Mouse (Mus musculus): ENCODE data around the gene Izumo2. TPM values are rescaled to one million over a fixed set of nuclear protein-coding genes. Genes with fewer than 3 reads are reported as not detected.

Gene Izumo2
- total RNA-seq (2021): not detected in 2 replicates
- long read RNA-seq: 0 reads

GRCm38 (mm10) chr7:44708574-44708973 is at the start of gene Izumo2:
Gene Izumo2 (plus strand): TSS chr7:44708742.
- no peak for DNase-seq

GRCm38 (mm10) chr7:44661219-44661618 is 47.3 kb upstream of the Izumo2 start:
- no peak for DNase-seq

- no peak for DNase-seq
Observed at GRCm38 (mm10) chr7:44662168-44662567, 46.4 kb upstream of the Izumo2 start.

- DNase-seq: no peak
Observed at GRCm38 (mm10) chr7:44662569-44662968, 46.0 kb upstream of the Izumo2 start.

- DNase-seq: no peak
Observed at GRCm38 (mm10) chr7:44663546-44663945, 45.0 kb upstream of the Izumo2 start.

GRCm38 (mm10) chr7:44664731-44665130 is 43.8 kb upstream of the Izumo2 start:
- DNase-seq: no peak

GRCm38 (mm10) chr7:44666462-44666861 is 42.1 kb upstream of the Izumo2 start:
- no peak for DNase-seq

- no peak for DNase-seq
Observed at GRCm38 (mm10) chr7:44667996-44668738, 40.4 kb upstream of the Izumo2 start.

- DNase-seq: no peak
Observed at GRCm38 (mm10) chr7:44669103-44669502, 39.4 kb upstream of the Izumo2 start.

- peak; percentile 90 for DNase-seq
Observed at GRCm38 (mm10) chr7:44670803-44671202, 37.7 kb upstream of the Izumo2 start, which contains the start of gene Myh14. Gene Myh14 (minus strand): TSS chr7:44670843.

- no peak for DNase-seq
Observed at GRCm38 (mm10) chr7:44672193-44672592, 36.3 kb upstream of the Izumo2 start.

GRCm38 (mm10) chr7:44674511-44674910 is 34.0 kb upstream of the Izumo2 start:
- no peak for DNase-seq

GRCm38 (mm10) chr7:44675171-44675570 is 33.4 kb upstream of the Izumo2 start:
- DNase-seq: no peak

- no peak for DNase-seq
Observed at GRCm38 (mm10) chr7:44676126-44676525, 32.4 kb upstream of the Izumo2 start.

GRCm38 (mm10) chr7:44676611-44677010 is 31.9 kb upstream of the Izumo2 start:
- no peak for DNase-seq

GRCm38 (mm10) chr7:44683656-44684055 is 24.9 kb upstream of the Izumo2 start:
- no peak for DNase-seq

GRCm38 (mm10) chr7:44685531-44686402 is 22.8 kb upstream of the Izumo2 start:
- no peak for DNase-seq

GRCm38 (mm10) chr7:44688890-44689289 is 19.7 kb upstream of the Izumo2 start:
- DNase-seq: no peak

GRCm38 (mm10) chr7:44689331-44689730 is 19.2 kb upstream of the Izumo2 start:
- no peak for DNase-seq

- no peak for DNase-seq
Observed at GRCm38 (mm10) chr7:44693427-44694175, 14.9 kb upstream of the Izumo2 start.

- no peak for DNase-seq
Observed at GRCm38 (mm10) chr7:44695223-44695622, 13.3 kb upstream of the Izumo2 start.

- peak; percentile 80 for DNase-seq
Observed at GRCm38 (mm10) chr7:44697191-44697710, 11.3 kb upstream of the Izumo2 start.
